Mouse (Mus musculus): Measurements from ENCODE around the gene Dazap1. TPM values are rescaled to one million over a fixed set of nuclear protein-coding genes. Genes with fewer than 3 reads are reported as not detected.
A peak's percentile ranks its signal among the peaks of the same experiment; 100 is the strongest.

The Dazap1 gene
- total RNA-seq, 2 experiments from 2014 or later = 34.2 to 38.4 TPM

GRCm38 (mm10) chr10:80252493-80253274 is 8.6 kb upstream of the Dazap1 start:
- peak overlapping the region; percentile 91 for H3K4me3 ChIP-seq
- peak overlapping the region; percentile 100 for H3K27ac ChIP-seq
- intact Hi-C loops (cut with DNase I) = no loop called here
- DNase-seq = peak; percentile 77
- no peak for TF ChIP-seq CTCF (IDR thresholded peaks at IDR 0.05)

DNA sequence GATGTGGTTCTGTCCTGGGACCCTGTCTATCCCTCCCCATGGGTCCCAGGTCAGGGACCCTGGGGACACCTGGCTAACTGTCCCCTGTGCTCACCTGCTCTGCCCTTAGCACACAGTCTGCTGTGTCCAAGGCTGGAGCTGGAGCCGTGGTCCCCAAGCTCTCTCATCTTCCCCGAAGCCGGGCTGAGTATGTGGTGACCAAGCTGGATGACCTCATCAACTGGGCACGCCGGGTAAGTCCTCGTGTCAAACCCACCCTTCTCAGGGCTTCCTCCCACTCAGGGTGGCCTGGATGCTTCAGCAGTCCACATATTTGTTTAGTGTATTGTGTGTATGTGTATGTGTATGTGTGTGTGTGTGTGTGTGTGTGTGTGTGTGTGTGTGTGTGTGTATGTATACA is 7.7 kb upstream of the Dazap1 start:
- peak overlapping the region; percentile 91 for H3K4me3 ChIP-seq
- intact Hi-C loops (cut with DNase I) = no loop called here
- no peak for TF ChIP-seq CTCF (IDR thresholded peaks at IDR 0.05)
- peak overlapping the region; percentile 100 for H3K27ac ChIP-seq
- DNase-seq = no peak

- no peak for DNase-seq
- no peak for TF ChIP-seq CTCF (IDR thresholded peaks at IDR 0.05)
- Histone ChIP-seq H3K27ac (no peak overlapping the region; the same call in 1 of the 2 replicates), H3K4me3 (no peak overlapping the region)
- intact Hi-C loops (cut with DNase I) = no loop called here
Measured at GRCm38 (mm10) chr10:80254331-80255297, 6.7 kb upstream of the Dazap1 start.

DNA sequence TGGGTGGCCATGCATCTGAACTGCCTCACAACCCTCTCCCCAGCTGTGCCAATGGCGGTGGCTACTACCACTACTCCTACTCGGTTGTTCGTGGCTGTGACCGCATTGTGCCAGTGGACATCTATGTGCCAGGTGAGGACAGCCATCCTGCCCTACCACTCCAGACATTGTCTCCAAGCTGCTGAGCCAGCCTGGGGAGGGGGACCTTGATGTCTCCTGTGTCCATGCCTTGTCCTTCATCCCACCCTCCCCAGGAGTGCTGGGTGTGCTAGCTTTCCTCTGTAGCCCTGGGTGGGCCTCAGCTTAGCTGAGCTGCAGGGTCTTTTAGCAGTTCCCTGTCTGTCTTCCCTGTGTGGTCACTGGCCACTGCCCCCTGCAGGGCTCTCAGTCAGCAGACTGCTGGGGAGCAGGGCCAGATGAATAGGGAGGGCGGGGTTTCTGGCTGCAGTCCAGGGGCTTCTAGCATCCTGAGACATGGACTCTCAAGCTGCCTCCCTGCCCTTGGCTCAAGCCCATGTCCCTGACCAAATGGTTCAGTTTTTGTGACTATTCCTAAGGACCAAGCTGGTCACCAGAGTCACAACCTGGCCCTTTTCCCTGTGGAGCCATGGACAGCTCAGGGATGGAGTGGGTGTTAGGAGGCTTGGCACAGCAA is 5.3 kb upstream of the Dazap1 start:
- Histone ChIP-seq H3K4me3 (no peak overlapping the region), H3K27ac (peak overlapping the region; percentile 21; the same call in 1 of the 2 replicates)
- DNase-seq = peak; percentile 65
- intact Hi-C loops (cut with DNase I) = no loop called here
- TF ChIP-seq CTCF (IDR thresholded peaks at IDR 0.05) = peak; percentile 9; the same call in 1 of the 2 replicates

- Histone ChIP-seq H3K27ac (0 out of 2 replicates have a peak overlapping the region, but pooled peaks have one; percentile 20), H3K4me3 (no peak overlapping the region)
- no peak for DNase-seq
- intact Hi-C loops (cut with DNase I) = no loop called here
- TF ChIP-seq CTCF (IDR thresholded peaks at IDR 0.05) = no peak
Measured at GRCm38 (mm10) chr10:80257936-80258335, 3.4 kb upstream of the Dazap1 start.

- Histone ChIP-seq H3K4me3 (peak overlapping the region; percentile 87), H3K27ac (peak overlapping the region; percentile 97)
- no peak for TF ChIP-seq CTCF (IDR thresholded peaks at IDR 0.05)
- DNase-seq = peak; percentile 14
- intact Hi-C loops (cut with DNase I) = no loop called here
Measured at GRCm38 (mm10) chr10:80258752-80259462, 2.4 kb upstream of the Dazap1 start.

DNA sequence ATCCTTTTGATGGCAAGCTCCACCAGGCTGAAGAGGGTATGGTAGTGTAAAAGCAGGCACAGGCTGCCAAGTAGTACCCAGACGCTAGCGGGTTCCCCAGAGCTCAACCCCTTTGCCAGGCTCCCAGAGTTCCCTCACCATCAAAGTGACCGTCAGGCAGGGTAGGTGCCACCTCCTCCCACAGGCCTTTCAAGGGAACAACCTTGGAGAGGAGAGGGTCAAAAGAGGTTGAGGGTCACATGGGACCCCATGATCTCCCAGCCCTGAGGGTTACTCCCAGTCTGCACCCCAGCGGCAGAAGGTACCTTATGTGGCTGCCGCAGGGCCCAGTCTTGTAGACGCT is 1.9 kb upstream of the Dazap1 start:
- H3K4me3 ChIP-seq = peak overlapping the region; percentile 87
- H3K27ac ChIP-seq = peak overlapping the region; percentile 97

DNA sequence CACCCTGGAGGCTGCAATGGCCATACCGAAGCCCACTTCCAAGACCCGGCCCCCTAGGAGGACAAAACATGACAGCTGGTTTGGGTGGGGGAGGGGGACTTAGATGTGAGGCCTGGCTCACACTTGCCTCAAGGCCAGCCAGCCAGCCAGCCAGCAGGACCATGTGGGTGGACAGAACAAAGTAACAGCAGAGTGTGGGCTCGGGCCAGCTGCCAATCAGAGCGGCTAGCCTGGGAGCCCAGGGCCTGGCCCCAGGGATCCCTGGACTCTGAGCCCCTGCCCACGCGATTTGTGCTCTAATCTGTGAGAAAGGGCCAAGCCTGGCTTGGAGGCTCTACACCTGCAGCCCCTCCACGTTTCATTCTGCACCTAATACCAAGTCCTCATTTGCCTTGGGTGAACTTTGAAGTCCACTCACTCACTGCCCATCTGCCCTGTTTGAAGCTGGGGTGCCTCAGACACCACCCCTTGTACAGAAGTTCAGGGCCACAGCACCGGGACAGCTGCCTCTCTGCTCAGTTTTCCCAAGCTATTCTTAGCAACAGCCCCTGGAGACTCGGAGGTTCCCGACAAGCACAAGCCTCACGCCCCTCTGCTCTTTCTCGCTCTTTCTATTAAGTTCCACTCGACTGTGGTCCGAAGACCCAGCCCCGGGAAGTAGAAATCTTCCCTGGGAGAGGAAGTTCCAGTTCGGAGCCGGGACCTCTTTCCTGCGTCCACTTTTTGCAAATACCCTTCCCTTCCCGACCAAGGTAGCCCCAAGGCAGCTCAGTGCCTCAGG is 1.2 kb upstream of the Dazap1 start:
- intact Hi-C loops (cut with DNase I) = loop anchor here (5.0 kb wide), 1 partner anchor 417 kb away; the partner anchor contains the start of gene Mknk2
- peak overlapping the region; percentile 87 for H3K4me3 ChIP-seq
- TF ChIP-seq CTCF (IDR thresholded peaks at IDR 0.05) = no peak
- H3K27ac ChIP-seq = peak overlapping the region; percentile 97
- peak; percentile 84 for DNase-seq

More for the DNA sequence above, 1.9 kb upstream of the Dazap1 start:
- TF ChIP-seq CTCF (IDR thresholded peaks at IDR 0.05) = no peak
- intact Hi-C loops (cut with DNase I) = no loop called here
- DNase-seq = no peak

GRCm38 (mm10) chr10:80261585-80261968 is 291 bp downstream of the Dazap1 start:
- Histone ChIP-seq H3K27ac (peak overlapping the region; percentile 97), H3K4me3 (peak overlapping the region; percentile 87)
- intact Hi-C loops (cut with DNase I) = loop anchor here (5.0 kb wide), 1 partner anchor 416 kb away; the partner anchor contains the start of gene Mknk2
- DNase-seq = peak; percentile 99
- TF ChIP-seq CTCF (IDR thresholded peaks at IDR 0.05) = no peak

DNA sequence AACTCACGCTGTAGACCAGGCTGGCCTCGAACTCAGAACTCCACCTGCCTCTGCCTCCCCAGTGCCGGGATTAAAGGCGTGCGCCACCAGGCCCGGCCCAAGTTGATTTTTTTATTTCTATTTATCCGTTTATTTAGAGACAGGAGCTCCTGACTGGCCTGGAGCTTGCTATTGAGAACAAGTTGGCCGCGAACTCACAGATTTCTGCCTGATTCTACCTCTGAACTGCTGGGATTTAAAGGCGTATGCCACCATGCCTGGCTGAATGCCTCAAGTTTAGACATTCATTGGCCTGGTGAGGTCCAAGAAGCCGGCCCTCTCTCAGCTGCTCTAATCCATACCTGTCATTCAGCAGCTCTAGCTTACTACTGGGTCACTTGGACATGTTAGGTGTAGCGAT is 883 bp downstream of the Dazap1 start:
- H3K4me3 ChIP-seq = peak overlapping the region; percentile 87
- intact Hi-C loops (cut with DNase I) = loop anchor here (5.0 kb wide), 1 partner anchor 415 kb away; the partner anchor contains the start of gene Mknk2

More for the DNA sequence above, 883 bp downstream of the Dazap1 start:
- no peak for TF ChIP-seq CTCF (IDR thresholded peaks at IDR 0.05)
- DNase-seq = no peak
- H3K27ac ChIP-seq = peak overlapping the region; percentile 97

All from gastrocnemius, adult 2 months (tissue).